Mouse (Mus musculus) cortical plate, adult 2 months (tissue): ENCODE data around the gene Adgrv1. TPM values are rescaled to one million over a fixed set of nuclear protein-coding genes. Genes with fewer than 3 reads are reported as not detected.
"Not testable (repeated sequence)": the region's sequence is repeated elsewhere in the genome, so short reads cannot be mapped to it uniquely, and the experiment has no call there.

Source experiments
- H3K27ac ChIP-seq: fragments of 200-500 bp; 2 replicates; pipeline ENCODE4 v1.5.1; 2012; ENCODE audit warnings: low read length, control low read depth, inconsistent platforms; ENCODE audit not compliant: insufficient read depth
- H3K4me1 ChIP-seq: fragments of 200-500 bp; 2 replicates; pipeline ENCODE4 v1.6.1; 2011; ENCODE audit warnings: low read length; ENCODE audit not compliant: control insufficient read depth, insufficient read depth
- H3K4me3 ChIP-seq: fragments of 200-500 bp; 2 replicates; pipeline ENCODE4 v1.5.1; 2011; ENCODE audit warnings: mild to moderate bottlenecking, low read length, control low read depth; ENCODE audit not compliant: insufficient read depth
- CTCF ChIP-seq: fragments of 200-500 bp; IDR thresholded peaks from 2 replicates; pipeline ENCODE4 v1.5.1; 2011; ENCODE audit warnings: mild to moderate bottlenecking, control low read depth, low read length; ENCODE audit not compliant: insufficient read depth; ENCODE audit errors: extremely low read depth
- POLR2A ChIP-seq: fragments of 200-500 bp; IDR thresholded peaks from 2 replicates; pipeline ENCODE4 v1.6.1; 2011; ENCODE audit warnings: mild to moderate bottlenecking, low read length, control low read depth; ENCODE audit not compliant: insufficient read depth; ENCODE audit errors: extremely low read depth
- polyA plus RNA-seq: library from polyadenylated mRNA; depleted of rRNA; stranded (reverse); fragments of >200 nt; gene quantifications from 2 replicates; pipeline ENCODE4 v1.2.3, GENCODE M21; 2012

Gene Adgrv1
- polyA plus RNA-seq, 1 experiment = 2.4 TPM

DNA sequence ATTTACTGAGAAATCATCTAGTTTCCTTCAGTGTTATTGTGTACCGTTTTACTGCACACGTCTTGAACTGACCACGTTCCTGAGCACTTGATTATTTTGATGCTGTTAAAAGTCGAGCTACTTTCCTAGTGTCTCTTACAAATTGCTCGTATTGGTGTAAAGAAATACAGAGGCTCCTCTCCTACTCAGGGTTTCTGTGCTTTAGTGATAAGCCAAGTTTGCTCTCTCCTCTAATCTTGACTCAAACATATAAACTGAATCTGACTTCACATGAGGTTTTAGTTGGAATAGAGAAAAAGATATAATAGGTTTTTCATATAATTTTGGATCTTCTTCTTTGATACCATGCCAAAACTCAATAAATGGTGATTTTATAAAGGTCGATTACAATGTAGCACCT is 13.4 kb upstream of the Adgrv1 start:
- Histone ChIP-seq H3K27ac (no peak overlapping the region), H3K4me1 (peaks cover 1% of the 10 kb centered on the region; the same call in 1 of the 2 replicates), H3K4me3 (no peak overlapping the region)
- no peak for TF ChIP-seq CTCF
- no peak for TF ChIP-seq POLR2A

DNA sequence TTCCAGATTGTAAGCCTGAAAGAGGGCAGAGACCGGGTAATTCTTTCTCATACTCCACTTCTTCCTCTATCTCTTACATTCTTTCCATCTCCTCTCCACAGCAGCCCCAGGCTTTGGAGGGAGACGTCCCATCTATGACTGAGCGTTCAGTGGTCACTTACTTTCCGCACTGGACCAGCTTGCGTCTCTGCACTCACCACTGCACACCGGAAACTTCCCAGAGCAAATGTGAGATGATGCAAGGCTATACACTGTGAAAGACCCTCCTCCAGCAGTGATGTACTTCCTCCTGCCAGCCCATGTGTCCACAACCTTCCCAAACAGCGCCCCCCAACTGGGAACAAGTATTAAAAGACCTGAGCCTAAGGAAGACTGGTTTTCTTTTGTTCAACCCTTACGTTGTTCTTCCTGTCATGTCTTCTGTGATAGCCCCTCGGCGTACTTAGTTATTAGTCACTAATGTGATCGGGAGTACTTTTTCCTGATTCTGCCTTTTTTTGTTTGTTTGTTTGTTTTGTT is 11.2 kb upstream of the Adgrv1 start:
- H3K4me3 ChIP-seq = no peak overlapping the region
- TF ChIP-seq CTCF (no peak), POLR2A (no peak)
- H3K4me1 ChIP-seq = peaks cover 1% of the 10 kb centered on the region; the same call in 1 of the 2 replicates
- no peak overlapping the region for H3K27ac ChIP-seq

DNA sequence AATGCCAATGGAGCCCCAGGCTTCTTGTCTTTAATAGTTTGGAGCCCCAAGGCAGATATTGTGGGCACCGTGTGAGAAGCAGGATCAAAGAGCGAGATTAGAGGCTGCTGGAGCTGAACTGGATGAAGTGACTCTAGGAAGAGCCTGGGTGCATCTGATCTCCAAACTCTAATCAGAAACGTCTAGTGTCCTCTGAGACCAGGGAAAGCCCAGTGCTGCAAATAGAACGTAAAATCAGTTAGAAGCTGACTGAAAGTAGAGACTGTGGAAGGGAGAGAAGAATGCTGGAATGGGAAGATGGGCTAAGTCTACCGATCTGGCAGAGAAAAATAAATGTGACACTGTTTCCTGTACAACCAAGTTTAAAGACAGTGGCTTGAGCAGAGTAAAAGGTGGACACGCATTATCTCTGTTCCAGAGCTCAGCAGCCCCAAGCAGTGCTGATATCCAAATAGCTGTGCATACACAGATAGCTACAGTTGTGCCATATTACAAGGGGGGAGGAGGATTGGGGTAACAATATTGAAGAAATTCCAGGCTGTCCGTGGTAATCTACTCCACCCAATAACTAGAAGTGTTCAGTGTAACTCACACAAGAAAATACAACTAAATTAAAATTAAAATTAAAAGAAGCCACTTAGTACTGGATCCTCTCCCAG is 9.7 kb upstream of the Adgrv1 start:
- no peak for TF ChIP-seq POLR2A
- no peak for TF ChIP-seq CTCF
- peaks cover 1% of the 10 kb centered on the region; the same call in 1 of the 2 replicates for H3K4me1 ChIP-seq
- H3K27ac ChIP-seq = no peak overlapping the region
- no peak overlapping the region for H3K4me3 ChIP-seq

DNA sequence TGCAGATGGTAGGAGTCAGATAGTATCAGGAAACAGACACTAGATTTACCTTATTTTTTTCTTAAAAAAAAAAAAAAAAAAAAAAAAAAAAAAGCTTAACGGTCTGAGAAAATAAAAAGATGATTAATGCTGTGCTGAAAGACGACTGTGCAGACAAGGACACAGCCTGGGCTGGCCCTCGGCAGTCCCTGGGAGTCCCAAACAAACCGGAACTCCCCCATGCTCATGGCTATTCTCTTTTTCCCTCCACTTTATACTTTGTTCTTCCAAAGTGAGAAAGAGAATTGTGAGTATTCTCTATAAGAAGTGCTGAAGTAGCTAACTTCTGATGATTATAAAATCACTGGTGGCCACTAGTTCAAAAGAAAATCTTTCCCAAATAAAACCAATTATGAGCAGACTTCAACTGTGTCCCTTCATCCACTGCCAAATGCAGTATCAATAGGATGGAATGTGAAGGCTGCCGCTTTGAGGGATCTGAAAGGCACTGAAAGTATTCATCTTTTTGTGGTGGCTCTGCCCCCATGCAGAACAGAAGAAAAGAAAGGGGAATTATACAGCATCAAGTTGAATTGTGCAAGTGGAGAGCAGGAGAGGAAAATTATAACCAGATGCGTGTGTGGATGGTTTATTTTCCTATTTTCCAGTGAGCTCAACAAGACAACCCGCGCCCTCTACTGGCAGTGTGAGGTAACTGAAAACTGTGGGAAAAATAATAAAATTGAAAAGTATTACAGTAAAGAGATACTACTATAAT is 8.5 kb upstream of the Adgrv1 start:
- peak; percentile 69 for TF ChIP-seq CTCF
- TF ChIP-seq POLR2A = no peak
- peaks cover 1% of the 10 kb centered on the region; the same call in 1 of the 2 replicates for H3K4me1 ChIP-seq
- no peak overlapping the region for H3K4me3 ChIP-seq
- H3K27ac ChIP-seq = no peak overlapping the region

DNA sequence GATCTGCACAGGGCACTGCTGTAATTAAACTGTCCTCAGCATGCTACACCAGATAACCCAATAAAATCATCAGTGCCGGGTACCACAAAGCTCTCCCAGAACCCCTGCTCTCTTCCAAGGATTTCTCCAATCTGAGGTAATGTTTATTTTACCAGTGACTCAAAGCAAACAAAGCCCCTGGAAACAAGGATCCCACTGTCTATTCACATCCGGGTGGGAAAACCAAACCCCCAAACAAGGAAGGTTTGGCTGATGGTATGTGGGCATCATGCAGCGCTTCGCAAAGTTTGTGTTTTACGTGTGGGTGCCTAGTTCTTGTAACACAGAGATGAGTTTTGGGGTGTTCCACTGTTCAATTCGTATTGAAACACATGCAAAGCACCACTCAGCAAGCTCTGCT is 7.9 kb upstream of the Adgrv1 start:
- Histone ChIP-seq H3K4me3 (no peak overlapping the region), H3K4me1 (peaks cover 1% of the 10 kb centered on the region; the same call in 1 of the 2 replicates), H3K27ac (no peak overlapping the region)
- TF ChIP-seq POLR2A = no peak
- TF ChIP-seq CTCF = no peak

DNA sequence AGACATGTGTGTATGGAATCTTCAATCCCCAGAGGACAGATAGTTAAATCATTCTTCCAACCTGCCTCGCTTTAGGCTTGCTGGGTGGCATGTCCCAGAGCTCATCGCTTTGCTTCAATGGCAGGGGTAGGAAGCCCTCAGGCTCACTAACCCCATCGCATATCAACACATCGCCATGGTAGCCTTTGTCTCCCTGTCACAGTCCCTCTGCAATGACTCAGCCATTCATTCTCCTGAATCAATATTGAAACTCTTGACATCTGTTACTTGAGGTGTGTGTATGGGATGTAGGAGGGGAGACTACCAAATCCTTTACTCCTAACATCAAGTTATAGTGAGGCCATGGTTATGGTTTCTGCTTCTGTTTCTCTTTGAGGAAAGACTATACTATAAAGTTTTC is 6.7 kb upstream of the Adgrv1 start:
- Histone ChIP-seq H3K27ac (no peak overlapping the region), H3K4me3 (no peak overlapping the region), H3K4me1 (peaks cover 1% of the 10 kb centered on the region; the same call in 1 of the 2 replicates)
- TF ChIP-seq CTCF (no peak), POLR2A (no peak)

DNA sequence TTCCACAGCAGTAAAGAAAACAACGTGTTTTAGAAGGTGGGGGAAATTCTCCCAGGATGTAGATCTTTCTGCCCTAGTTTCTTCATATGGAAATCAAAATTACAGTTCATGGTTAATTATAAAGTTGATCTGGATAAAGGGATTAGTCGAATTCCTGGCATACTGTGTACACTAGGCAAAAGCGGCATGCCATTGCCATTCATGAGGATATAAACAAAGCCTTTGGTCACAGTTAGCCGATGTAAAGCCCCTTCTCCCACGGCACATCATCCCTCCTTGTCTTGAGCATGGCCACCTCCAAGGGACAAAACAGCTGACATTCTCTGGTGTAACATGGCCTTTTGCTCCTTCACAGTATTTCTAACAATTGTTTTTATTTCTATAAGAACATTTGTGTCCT is 2.4 kb downstream of the Adgrv1 start:
- Histone ChIP-seq H3K4me3 (no peak overlapping the region), H3K4me1 (no peaks in the 10 kb centered on the region), H3K27ac (no peak overlapping the region)
- TF ChIP-seq POLR2A (no peak), CTCF (no peak)

DNA sequence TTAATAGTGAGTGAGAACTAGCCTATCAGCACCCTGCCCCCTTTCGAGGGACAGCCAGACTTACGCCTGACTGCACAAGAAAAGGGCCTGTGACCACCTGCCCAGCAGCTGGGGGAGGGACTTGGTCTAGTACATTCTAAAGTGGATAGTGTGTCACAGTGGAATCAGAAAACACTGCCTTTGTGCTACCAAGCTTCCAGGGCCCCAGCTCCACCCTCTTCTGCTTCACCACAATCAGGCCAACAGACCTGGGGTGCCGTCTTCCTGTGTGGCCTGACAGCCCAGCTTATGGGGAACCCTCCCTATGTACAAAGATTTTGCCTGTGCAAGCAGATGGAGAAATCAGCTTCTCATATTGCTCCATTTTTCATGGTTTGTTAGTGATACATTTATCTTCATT is 3.6 kb downstream of the Adgrv1 start:
- Histone ChIP-seq H3K4me1 (no peaks in the 10 kb centered on the region), H3K4me3 (no peak overlapping the region), H3K27ac (no peak overlapping the region)
- TF ChIP-seq POLR2A = no peak
- no peak for TF ChIP-seq CTCF

DNA sequence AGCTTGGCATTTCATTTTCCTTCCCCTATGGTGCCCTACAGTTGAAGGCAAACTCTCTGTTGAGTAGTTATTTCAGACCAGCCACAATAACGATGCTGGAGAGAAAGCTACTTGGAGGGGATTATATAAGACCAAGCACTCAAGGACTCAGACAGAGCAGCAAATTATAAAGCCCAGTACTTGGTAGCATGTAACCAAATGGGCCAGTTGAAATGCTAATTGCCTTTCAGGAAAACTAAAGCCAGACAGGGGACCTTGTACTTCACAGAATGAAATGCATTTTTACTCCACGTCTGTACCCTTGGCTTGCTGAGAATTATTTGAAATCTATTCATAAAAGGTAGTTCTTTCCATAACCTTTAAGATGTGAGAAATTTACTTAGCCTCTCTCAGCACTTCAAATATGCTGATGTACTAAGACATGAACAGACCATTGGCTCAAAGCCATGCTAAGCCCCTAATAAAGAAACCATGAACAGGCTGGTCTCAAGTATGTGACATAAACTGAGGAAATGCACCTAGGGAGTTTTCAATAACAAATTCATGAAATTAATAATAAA is 4.2 kb downstream of the Adgrv1 start:
- no peak overlapping the region for H3K27ac ChIP-seq
- no peak for TF ChIP-seq CTCF
- TF ChIP-seq POLR2A = no peak
- no peak overlapping the region for H3K4me3 ChIP-seq
- no peaks in the 10 kb centered on the region for H3K4me1 ChIP-seq

DNA sequence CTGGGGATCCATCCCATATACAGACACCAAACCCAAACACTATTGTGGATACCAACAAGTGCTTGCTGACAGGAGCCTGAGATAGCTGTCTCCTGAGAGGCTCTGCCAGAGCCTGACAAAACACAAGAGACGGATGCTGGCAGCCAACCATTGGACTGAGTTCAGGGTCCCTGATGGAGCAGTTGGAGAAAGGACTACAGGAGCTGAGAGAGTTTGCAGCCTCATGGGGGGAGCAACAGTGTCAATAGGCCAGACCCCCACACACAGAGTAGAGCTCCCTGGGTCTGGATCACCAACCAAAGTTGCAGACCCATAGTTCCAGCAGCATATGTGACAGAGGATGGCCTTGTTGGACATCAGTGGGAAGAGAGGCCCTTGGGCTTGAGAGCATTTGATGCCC is 5.1 kb downstream of the Adgrv1 start:
- not testable (repeated sequence) for H3K27ac ChIP-seq, H3K4me1 ChIP-seq, H3K4me3 ChIP-seq
